Mouse (Mus musculus) limb, embryonic 10.5 days (tissue): ENCODE results near the gene Atg16l1. TPM values are rescaled to one million over a fixed set of nuclear protein-coding genes. Genes with fewer than 3 reads are reported as not detected.

Experiments used
- DNase-seq: peaks from one replicate; pipeline ENCODE4 v3.0.0-alpha.2; 2017; ENCODE audit warnings: low spot score
- H3K27ac ChIP-seq: fragments of 300-500 bp; sonication (generic); 2 replicates; pipeline ENCODE4 v1.5.1; 2016; ENCODE audit warnings: mild to moderate bottlenecking
- H3K27me3 ChIP-seq: fragments of 300-500 bp; sonication (generic); 2 replicates; pipeline ENCODE4 v1.6.1; 2016; ENCODE audit warnings: low read depth, mild to moderate bottlenecking; ENCODE audit not compliant: poor library complexity, severe bottlenecking
- H3K36me3 ChIP-seq: fragments of 300-500 bp; sonication (generic); 2 replicates; pipeline ENCODE4 v1.6.1; 2016; ENCODE audit warnings: mild to moderate bottlenecking, moderate library complexity
- H3K4me1 ChIP-seq: fragments of 300-500 bp; sonication (generic); 2 replicates; pipeline ENCODE4 v1.6.1; 2016
- H3K4me3 ChIP-seq: fragments of 300-500 bp; sonication (generic); 2 replicates; pipeline ENCODE4 v1.5.1; 2016; ENCODE audit warnings: mild to moderate bottlenecking, moderate library complexity
- H3K9me3 ChIP-seq: fragments of 300-500 bp; sonication (generic); replicated peaks from 2 replicates; pipeline ENCODE4 v1.6.1; 2016; ENCODE audit warnings: mild to moderate bottlenecking
- WGBS: fragments of 180-500 bp; shearing (Covaris S2); methylation state at CpG from one replicate; pipeline ENCODE4 v1.1.7; 2016; 5-methylcytosine and 5-hydroxymethylcytosine counted together
- polyA plus RNA-seq: library from polyadenylated mRNA; unstranded; fragments of >200 nt; fragmentation: Nextera tagmentation; extraction: Ambion mirVana; gene quantifications from 2 replicates; pipeline ENCODE4 v1.2.1, GENCODE M21; 2016

Atg16l1 gene
- polyA plus RNA-seq, 1 experiment from 2014 or later, result 38.2 TPM

GRCm38 (mm10) chr1:87786251-87786650, 30.6 kb downstream of the Atg16l1 start:
- Histone ChIP-seq H3K4me3 (no peak overlapping the region), H3K36me3 (peaks cover 89% of the 10 kb centered on the region), H3K4me1 (no peaks in the 10 kb centered on the region), H3K27ac (no peak overlapping the region), H3K27me3 (no peaks in the 10 kb centered on the region), H3K9me3 (no peaks in the 10 kb centered on the region)
- DNase-seq, result no peak
- 89% methylated on average over 7 of the region's 7 CpGs for WGBS

- peaks cover 89% of the 10 kb centered on the region for H3K36me3 ChIP-seq
- 96% methylated on average over 8 of the region's 8 CpGs for WGBS
- DNase-seq, result no peak
- no peaks in the 10 kb centered on the region for H3K9me3 ChIP-seq
- H3K27me3 ChIP-seq, result no peaks in the 10 kb centered on the region
- no peak overlapping the region for H3K4me3 ChIP-seq
- H3K4me1 ChIP-seq, result no peaks in the 10 kb centered on the region
- no peak overlapping the region for H3K27ac ChIP-seq
Measured at GRCm38 (mm10) chr1:87789665-87790064, 34.0 kb downstream of the Atg16l1 start.

- no peaks in the 10 kb centered on the region for H3K27me3 ChIP-seq
- no peaks in the 10 kb centered on the region for H3K4me1 ChIP-seq
- no peak for DNase-seq
- peaks cover 69% of the 10 kb centered on the region for H3K36me3 ChIP-seq
- 86% methylated on average over 4 of the region's 4 CpGs for WGBS
- H3K27ac ChIP-seq, result no peak overlapping the region
- no peak overlapping the region for H3K4me3 ChIP-seq
- H3K9me3 ChIP-seq, result no peaks in the 10 kb centered on the region
Measured at GRCm38 (mm10) chr1:87792438-87793137, 36.9 kb downstream of the Atg16l1 start.

GRCm38 (mm10) chr1:87793138-87793449, 37.4 kb downstream of the Atg16l1 start:
- Histone ChIP-seq H3K9me3 (no peaks in the 10 kb centered on the region), H3K36me3 (peaks cover 65% of the 10 kb centered on the region), H3K27me3 (no peaks in the 10 kb centered on the region), H3K4me3 (no peak overlapping the region), H3K27ac (no peak overlapping the region), H3K4me1 (no peaks in the 10 kb centered on the region)
- DNase-seq, result no peak
- WGBS, result 93% methylated on average over 6 of the region's 6 CpGs

- Histone ChIP-seq H3K36me3 (peaks cover 28% of the 10 kb centered on the region), H3K27me3 (no peaks in the 10 kb centered on the region), H3K4me3 (no peak overlapping the region), H3K27ac (no peak overlapping the region), H3K4me1 (no peaks in the 10 kb centered on the region), H3K9me3 (no peaks in the 10 kb centered on the region)
- 86% methylated on average over 1 of the region's 1 CpGs for WGBS
- DNase-seq, result no peak
Measured at GRCm38 (mm10) chr1:87797702-87798101, 42.0 kb downstream of the Atg16l1 start.

GRCm38 (mm10) chr1:87798306-87798705, 42.6 kb downstream of the Atg16l1 start:
- no peak overlapping the region for H3K27ac ChIP-seq
- H3K36me3 ChIP-seq, result peaks cover 22% of the 10 kb centered on the region
- no peak for DNase-seq
- no peaks in the 10 kb centered on the region for H3K27me3 ChIP-seq
- no peaks in the 10 kb centered on the region for H3K9me3 ChIP-seq
- H3K4me1 ChIP-seq, result no peaks in the 10 kb centered on the region
- no peak overlapping the region for H3K4me3 ChIP-seq
- 95% methylated on average over 2 of the region's 2 CpGs for WGBS

- WGBS, result 87% methylated on average over 6 of the region's 6 CpGs
- Histone ChIP-seq H3K27ac (no peak within 1 kb of the TSS), H3K27me3 (no peaks in the 10 kb centered on the region), H3K4me3 (no peak within 1 kb of the TSS), H3K9me3 (no peaks in the 10 kb centered on the region), H3K4me1 (no peaks in the 10 kb centered on the region), H3K36me3 (no peaks in the 10 kb centered on the region)
- DNase-seq, result no peak
Measured at GRCm38 (mm10) chr1:87803576-87803975, 47.9 kb downstream of the Atg16l1 start, which contains the start of gene Sag. Gene Sag (plus strand): TSS chr1:87803680.

GRCm38 (mm10) chr1:87807751-87808150, 52.1 kb downstream of the Atg16l1 start:
- no peaks in the 10 kb centered on the region for H3K4me1 ChIP-seq
- H3K4me3 ChIP-seq, result no peak overlapping the region
- DNase-seq, result no peak
- H3K27me3 ChIP-seq, result no peaks in the 10 kb centered on the region
- no peak overlapping the region for H3K27ac ChIP-seq
- 96% methylated on average over 1 of the region's 1 CpGs for WGBS
- no peaks in the 10 kb centered on the region for H3K36me3 ChIP-seq
- H3K9me3 ChIP-seq, result no peaks in the 10 kb centered on the region

GRCm38 (mm10) chr1:87811391-87811790, 55.7 kb downstream of the Atg16l1 start:
- WGBS, result 92% methylated on average over 7 of the region's 7 CpGs
- Histone ChIP-seq H3K4me1 (no peaks in the 10 kb centered on the region), H3K27ac (no peak overlapping the region), H3K36me3 (no peaks in the 10 kb centered on the region), H3K4me3 (no peak overlapping the region), H3K9me3 (no peaks in the 10 kb centered on the region), H3K27me3 (no peaks in the 10 kb centered on the region)
- DNase-seq, result no peak

- DNase-seq, result no peak
- WGBS, result 83% methylated on average over 10 of the region's 10 CpGs
- no peaks in the 10 kb centered on the region for H3K27me3 ChIP-seq
- H3K27ac ChIP-seq, result no peak overlapping the region
- H3K9me3 ChIP-seq, result no peaks in the 10 kb centered on the region
- H3K4me1 ChIP-seq, result no peaks in the 10 kb centered on the region
- H3K4me3 ChIP-seq, result no peak overlapping the region
- no peaks in the 10 kb centered on the region for H3K36me3 ChIP-seq
Measured at GRCm38 (mm10) chr1:87812061-87812460, 56.4 kb downstream of the Atg16l1 start.

- Histone ChIP-seq H3K27ac (no peak overlapping the region), H3K36me3 (no peaks in the 10 kb centered on the region), H3K9me3 (no peaks in the 10 kb centered on the region), H3K4me3 (no peak overlapping the region), H3K4me1 (no peaks in the 10 kb centered on the region), H3K27me3 (no peaks in the 10 kb centered on the region)
- DNase-seq, result no peak
- 87% methylated on average over 6 of the region's 6 CpGs for WGBS
Measured at GRCm38 (mm10) chr1:87813155-87813554, 57.5 kb downstream of the Atg16l1 start.

GRCm38 (mm10) chr1:87813681-87814080, 58.0 kb downstream of the Atg16l1 start:
- Histone ChIP-seq H3K27ac (no peak overlapping the region), H3K27me3 (no peaks in the 10 kb centered on the region), H3K4me3 (no peak overlapping the region), H3K36me3 (no peaks in the 10 kb centered on the region), H3K9me3 (no peaks in the 10 kb centered on the region), H3K4me1 (no peaks in the 10 kb centered on the region)
- whole genome bisulfite sequencing, result 81% methylated on average over 7 of the region's 7 CpGs
- no peak for DNase-seq

GRCm38 (mm10) chr1:87824420-87824995, 68.8 kb downstream of the Atg16l1 start:
- peaks cover 5% of the 10 kb centered on the region; the same call in 1 of the 2 replicates for H3K4me1 ChIP-seq
- H3K27ac ChIP-seq, result no peak overlapping the region
- no peaks in the 10 kb centered on the region for H3K9me3 ChIP-seq
- no peaks in the 10 kb centered on the region for H3K27me3 ChIP-seq
- DNase-seq, result no peak
- WGBS, result 89% methylated on average over 10 of the region's 10 CpGs
- no peak overlapping the region for H3K4me3 ChIP-seq
- H3K36me3 ChIP-seq, result no peaks in the 10 kb centered on the region
